Mouse (Mus musculus) Patski (cell line): ENCODE data around the gene Fabp3. TPM values are rescaled to one million over a fixed set of nuclear protein-coding genes. Genes with fewer than 3 reads are reported as not detected.

Experiments
- ATAC-seq: fragments of 100-300 bp; one replicate; pipeline ENCODE4 v1.8.0; 2021
- CTCF ChIA-PET: fragments of 350-600 bp; sonication (Branson Sonifier 250); formaldehyde crosslinking; loops from one replicate; lab custom pipeline; 2022; ENCODE audit warnings: inconsistent platforms; lab: Charles Lee
- POLR2A ChIA-PET: fragments of 350-600 bp; sonication (Branson Sonifier 250); formaldehyde crosslinking; loops from one replicate; lab custom pipeline; 2022; ENCODE audit warnings: antibody characterized with exemption, inconsistent platforms; lab: Charles Lee
- DNase-seq: peaks from one replicate; pipeline ENCODE4 v3.0.0-alpha.2; 2011; ENCODE audit warnings: low read depth, low spot score
- H3K27me3 ChIP-seq: fragments of 371-371 bp; one replicate; pipeline ENCODE4 v1.5.1; 2021
- CTCF ChIP-seq: fragments of 100-300 bp; IDR thresholded peaks from one replicate; pipeline ENCODE4 v1.5.1; 2021
- in situ Hi-C: fragments of 300-500 bp; cut with MboI; formaldehyde crosslinking; loops from 3 replicates; pipeline ENCODE4 v1.11.1; 2018; ENCODE audit warnings: low pct_unique_long_range_greater_than_20kb, mixed read lengths
- polyA plus RNA-seq: library from polyadenylated mRNA; unstranded; gene quantifications from one replicate; pipeline ENCODE4 v1.2.3, GENCODE M21; 2021

Gene Fabp3
- polyA plus RNA-seq, 1 experiment from 2014 or later, result 0.23 TPM

DNA sequence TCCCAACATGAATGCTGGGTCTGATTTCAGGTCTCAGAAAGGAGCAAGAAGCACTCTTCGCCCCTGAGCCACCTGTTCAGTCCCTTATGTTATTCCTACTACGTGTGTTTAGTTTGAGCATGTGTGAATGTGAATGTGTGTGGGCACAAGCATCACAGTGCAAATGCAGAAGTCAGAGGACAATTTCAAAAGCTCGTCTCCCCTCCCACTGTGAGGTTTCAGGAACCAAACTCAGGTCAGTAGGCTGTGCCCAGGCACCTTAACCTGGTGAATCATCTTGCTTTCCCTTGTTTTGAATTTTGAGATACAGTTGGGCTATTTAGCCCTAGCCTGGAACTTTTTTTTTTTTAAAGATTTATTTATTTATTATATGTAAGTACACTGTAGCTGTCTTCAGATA is 18.6 kb upstream of the Fabp3 start:
- ChIA-PET CTCF (interaction anchor here (3.6 kb wide), 1 partner anchor 91 kb away, joined by 18 read pairs; no protein-coding TSS in a partner anchor), POLR2A (no interaction called here)
- DNase-seq, result no peak
- H3K27me3 ChIP-seq, result no peaks in the 10 kb centered on the region
- ATAC-seq, result no peak
- no peak for TF ChIP-seq CTCF
- in situ Hi-C loops, result loop anchor here (5.0 kb wide), 2 partner anchors 43 to 93 kb away; no protein-coding TSS in a partner anchor

GRCm38 (mm10) chr4:130292271-130292670 is 16.1 kb upstream of the Fabp3 start:
- no peaks in the 10 kb centered on the region for H3K27me3 ChIP-seq
- in situ Hi-C loops, result loop anchor here (5.0 kb wide), 2 partner anchors 45 to 95 kb away; no protein-coding TSS in a partner anchor
- DNase-seq (no peak), ATAC-seq (no peak)
- POLR2A ChIA-PET, result no interaction called here
- peak; percentile 72 for TF ChIP-seq CTCF
- CTCF ChIA-PET, result interaction anchor here (0.6 to 3.6 kb wide), 9 partner anchors 10 to 242 kb away, joined by 3 to 18 read pairs (median 3); no protein-coding TSS in a partner anchor

DNA sequence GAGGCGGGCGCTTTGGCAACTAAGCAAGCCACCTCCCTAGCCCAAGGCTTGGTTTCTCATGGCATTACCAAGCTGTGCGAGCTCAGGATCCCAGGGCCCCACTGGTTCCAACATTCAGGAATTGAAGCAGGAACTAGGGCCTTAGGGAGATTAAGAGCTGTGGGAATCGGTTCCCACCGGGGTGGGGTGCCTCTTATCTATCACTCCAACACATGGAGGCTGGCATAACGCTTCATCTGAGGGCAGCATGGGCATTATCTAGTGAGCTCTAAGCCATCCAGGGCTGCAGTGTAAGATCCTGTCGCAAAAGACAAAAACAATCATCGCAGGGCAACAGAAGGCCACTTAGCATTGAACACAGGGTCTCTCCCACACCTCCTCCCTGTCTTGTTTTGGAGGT is 13.9 kb upstream of the Fabp3 start:
- TF ChIP-seq CTCF, result no peak
- CTCF ChIA-PET, result no interaction called here
- POLR2A ChIA-PET, result no interaction called here
- H3K27me3 ChIP-seq, result no peaks in the 10 kb centered on the region
- ATAC-seq (no peak), DNase-seq (no peak)
- in situ Hi-C loops, result loop anchor here (5.0 kb wide), 2 partner anchors 47 to 97 kb away; no protein-coding TSS in a partner anchor

DNA sequence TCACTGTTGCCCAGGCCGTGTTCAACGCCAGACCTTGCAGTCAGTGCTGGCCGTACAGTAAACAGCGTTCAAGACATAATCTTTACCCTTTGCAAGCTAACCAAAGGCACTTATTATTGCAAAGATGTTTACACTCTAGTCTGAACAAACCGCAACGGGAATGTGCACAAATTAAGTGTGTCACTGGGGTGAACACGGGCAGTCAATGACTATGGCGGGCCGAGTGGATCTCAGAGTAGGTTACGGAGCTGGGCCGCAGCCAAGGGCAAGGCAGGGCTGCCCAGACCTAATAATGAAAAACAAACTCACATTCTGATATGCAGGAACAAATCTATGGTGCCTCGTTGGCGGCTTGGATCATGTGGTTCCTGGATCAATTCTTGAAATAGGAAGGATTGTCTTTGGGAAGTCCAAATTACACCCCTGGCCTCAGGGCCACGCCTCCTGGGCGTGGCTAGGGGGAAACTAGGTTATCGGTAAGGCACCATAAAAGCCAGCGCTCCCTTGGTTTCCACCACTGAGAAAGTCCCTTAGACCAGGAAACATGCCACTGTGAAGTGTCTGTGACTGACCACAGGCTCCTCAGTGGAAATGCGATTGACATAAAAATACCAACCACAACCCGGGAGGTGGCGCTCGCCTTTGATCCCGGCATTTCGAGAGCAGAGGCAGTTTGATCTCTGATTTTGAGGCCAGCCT is 13.2 kb upstream of the Fabp3 start:
- ChIA-PET POLR2A (no interaction called here), CTCF (interaction anchor here (1.3 kb wide), 1 partner anchor 106 kb away, joined by 3 read pairs; no protein-coding TSS in a partner anchor)
- DNase-seq (no peak), ATAC-seq (no peak)
- H3K27me3 ChIP-seq, result no peaks in the 10 kb centered on the region
- TF ChIP-seq CTCF, result no peak
- in situ Hi-C loops, result no loop called here

DNA sequence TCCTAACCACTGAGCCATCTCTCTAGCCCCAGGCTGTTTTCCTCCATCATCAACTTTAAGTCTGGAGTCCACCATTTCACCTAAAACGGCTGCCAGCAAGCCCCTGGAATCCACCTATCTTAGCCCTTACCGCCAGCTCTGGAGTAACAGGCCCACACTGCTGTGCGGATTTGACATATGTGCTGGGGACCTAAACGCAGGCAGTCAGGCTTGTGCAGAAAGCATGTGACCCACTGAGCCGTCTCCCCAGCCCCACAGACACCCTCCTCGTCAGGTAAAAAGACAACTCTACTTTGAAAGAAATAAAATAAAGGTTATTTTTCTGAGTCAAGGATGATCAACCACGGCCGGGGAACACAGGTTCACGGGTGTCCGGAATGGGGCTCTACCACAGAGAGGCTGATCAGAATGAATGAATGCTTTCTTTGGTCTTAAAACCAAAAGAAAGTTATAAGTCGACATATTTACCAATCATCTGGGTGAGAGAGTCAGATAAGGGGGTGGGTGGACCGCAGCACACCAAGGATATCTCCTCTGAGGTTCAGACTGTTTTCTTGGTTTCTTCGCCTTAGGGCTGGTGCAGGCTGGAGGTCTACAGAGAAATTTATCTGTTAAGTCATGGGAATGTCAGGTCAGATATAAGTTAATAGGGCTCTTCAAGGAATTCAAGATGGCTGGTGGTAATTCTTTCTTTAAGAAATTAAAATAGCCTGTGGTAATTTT is 12.0 kb upstream of the Fabp3 start:
- in situ Hi-C loops, result no loop called here
- no peaks in the 10 kb centered on the region for H3K27me3 ChIP-seq
- CTCF ChIA-PET, result interaction anchor here (0.9 to 2.3 kb wide), 6 partner anchors 14 to 237 kb away, joined by 3 to 10 read pairs (median 4); no protein-coding TSS in a partner anchor
- no peak for TF ChIP-seq CTCF
- POLR2A ChIA-PET, result no interaction called here
- ATAC-seq (no peak), DNase-seq (no peak)

DNA sequence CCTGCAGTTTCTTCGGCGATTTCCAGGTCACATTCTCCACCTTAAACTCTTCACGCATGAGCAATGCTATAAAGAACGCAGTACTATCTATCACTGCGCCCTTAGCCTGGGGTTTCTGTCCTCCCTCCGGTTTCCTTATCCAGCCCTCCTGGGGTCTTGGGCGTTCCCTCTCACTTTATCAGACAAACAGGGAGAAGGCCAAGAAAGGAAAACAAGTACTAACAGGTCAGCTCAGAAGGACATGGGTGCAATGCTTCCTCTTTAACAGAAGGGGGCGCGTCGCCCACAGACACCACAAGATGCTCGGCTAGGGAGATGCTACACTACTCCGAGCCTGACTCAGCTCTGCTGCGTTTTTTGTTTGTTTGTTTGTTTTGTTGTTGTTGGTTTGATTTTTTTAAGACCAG is 11.3 kb upstream of the Fabp3 start:
- no peaks in the 10 kb centered on the region for H3K27me3 ChIP-seq
- in situ Hi-C loops, result no loop called here
- POLR2A ChIA-PET, result no interaction called here
- CTCF ChIA-PET, result interaction anchor here (0.9 to 2.3 kb wide), 5 partner anchors 13 to 236 kb away, joined by 3 to 10 read pairs (median 4); no protein-coding TSS in a partner anchor
- ATAC-seq, result no peak
- no peak for TF ChIP-seq CTCF
- DNase-seq, result no peak

GRCm38 (mm10) chr4:130298877-130299628 is 9.3 kb upstream of the Fabp3 start:
- no peak for TF ChIP-seq CTCF
- ChIA-PET POLR2A (no interaction called here), CTCF (no interaction called here)
- in situ Hi-C loops, result no loop called here
- no peaks in the 10 kb centered on the region for H3K27me3 ChIP-seq
- ATAC-seq (no peak), DNase-seq (no peak)

GRCm38 (mm10) chr4:130299629-130300018 is 8.8 kb upstream of the Fabp3 start:
- ATAC-seq (no peak), DNase-seq (no peak)
- ChIA-PET CTCF (no interaction called here), POLR2A (no interaction called here)
- TF ChIP-seq CTCF, result no peak
- H3K27me3 ChIP-seq, result no peaks in the 10 kb centered on the region
- in situ Hi-C loops, result no loop called here

GRCm38 (mm10) chr4:130302285-130302870 is 6.0 kb upstream of the Fabp3 start:
- DNase-seq (no peak), ATAC-seq (no peak)
- no peak for TF ChIP-seq CTCF
- H3K27me3 ChIP-seq, result no peaks in the 10 kb centered on the region
- in situ Hi-C loops, result no loop called here
- ChIA-PET POLR2A (interaction anchor here (1.4 kb wide), 1 partner anchor 15 kb away, joined by 5 read pairs; no protein-coding TSS in a partner anchor), CTCF (interaction anchor here (1.2 kb wide), 1 partner anchor 10 kb away, joined by 3 read pairs; no protein-coding TSS in a partner anchor)

GRCm38 (mm10) chr4:130304746-130305145 is 3.6 kb upstream of the Fabp3 start:
- in situ Hi-C loops, result no loop called here
- DNase-seq (no peak), ATAC-seq (no peak)
- H3K27me3 ChIP-seq, result no peaks in the 10 kb centered on the region
- POLR2A ChIA-PET, result no interaction called here
- CTCF ChIA-PET, result no interaction called here
- TF ChIP-seq CTCF, result no peak
